Mouse (Mus musculus) lung, embryonic 16.5 days (tissue): ENCODE data around the gene Cep128. TPM values are rescaled to one million over a fixed set of nuclear protein-coding genes. Genes with fewer than 3 reads are reported as not detected.
"Not testable (repeated sequence)": the region's sequence is repeated elsewhere in the genome, so short reads cannot be mapped to it uniquely, and the experiment has no call there.

Experiments
- ATAC-seq: fragments of 200-750 bp; cut with Nextera tagmentation; 2 replicates; pipeline ENCODE4 v1.8.0; 2017; ENCODE audit warnings: low read depth, mild to moderate bottlenecking, moderate library complexity
- H3K27ac ChIP-seq: fragments of 300-500 bp; sonication (generic); 2 replicates; pipeline ENCODE4 v1.5.1; 2014; ENCODE audit warnings: mild to moderate bottlenecking, control low read depth, low read length
- H3K27me3 ChIP-seq: fragments of 300-500 bp; sonication (generic); 2 replicates; pipeline ENCODE4 v1.6.1; 2014; ENCODE audit warnings: low read depth, low read length, mixed read lengths; ENCODE audit not compliant: control insufficient read depth, insufficient read depth
- H3K36me3 ChIP-seq: fragments of 300-500 bp; sonication (generic); 2 replicates; pipeline ENCODE4 v1.6.1; 2014; ENCODE audit warnings: low read length; ENCODE audit not compliant: control insufficient read depth, insufficient read depth
- H3K4me1 ChIP-seq: fragments of 300-500 bp; sonication (generic); replicated peaks from 2 replicates; pipeline ENCODE4 v1.6.1; 2014; ENCODE audit warnings: low read length, mixed read lengths; ENCODE audit not compliant: control insufficient read depth, insufficient read depth
- H3K4me2 ChIP-seq: fragments of 300-500 bp; sonication (generic); 2 replicates; pipeline ENCODE4 v1.6.1; 2014; ENCODE audit warnings: low read depth, low read length, control low read depth
- H3K4me3 ChIP-seq: fragments of 300-500 bp; sonication (generic); 2 replicates; pipeline ENCODE4 v1.5.1; 2014; ENCODE audit warnings: mild to moderate bottlenecking, low read length, control low read depth
- H3K9ac ChIP-seq: fragments of 300-500 bp; sonication (generic); 2 replicates; pipeline ENCODE4 v1.6.1; 2014; ENCODE audit warnings: low read length, control low read depth
- H3K9me3 ChIP-seq: fragments of 300-500 bp; sonication (generic); 2 replicates; pipeline ENCODE4 v1.6.1; 2016; ENCODE audit warnings: low read length; ENCODE audit not compliant: control insufficient read depth
- WGBS: fragments of 180-500 bp; shearing (Covaris S2); extraction: QIAGEN DNeasy Blood & Tissue Kit; methylation state at CpG from one replicate; pipeline ENCODE4 v1.1.7; 2014; 5-methylcytosine and 5-hydroxymethylcytosine counted together
- microRNA-seq: library from miRNA; unstranded; fragments of <30 nt; microRNA quantifications from one replicate; pipeline ENCODE4, GENCODE M21; 2016
- polyA plus RNA-seq: library from polyadenylated mRNA; unstranded; fragments of >200 nt; fragmentation: Nextera tagmentation; extraction: Ambion mirVana; gene quantifications from 2 replicates; pipeline ENCODE4 v1.2.1, GENCODE M21; 2015

Cep128 gene
- polyA plus RNA-seq, 1 experiment from 2014 or later: 11.1 TPM

DNA sequence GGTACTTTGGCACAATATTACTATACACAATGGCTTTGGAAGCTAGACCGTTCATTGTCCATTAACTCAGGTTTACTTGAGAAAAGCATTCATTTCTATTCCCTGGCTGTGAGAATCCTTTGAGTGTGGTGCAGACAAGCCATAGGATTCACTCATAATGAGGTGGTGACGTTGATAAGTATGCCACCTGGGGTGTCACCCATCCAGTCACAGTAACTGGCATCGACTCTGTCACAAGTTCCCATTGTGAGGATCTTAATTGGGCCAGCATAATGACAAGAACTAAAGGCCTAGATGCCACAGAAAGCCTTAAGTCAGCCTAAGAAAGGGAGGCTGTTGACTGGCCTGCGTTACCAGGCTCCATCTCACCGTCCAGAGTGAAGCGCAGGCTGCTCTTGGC, 396.9 kb downstream of the Cep128 start:
- no peak for ATAC-seq
- H3K4me3 ChIP-seq: no peak overlapping the region
- H3K9me3 ChIP-seq: no peaks in the 10 kb centered on the region
- no peak overlapping the region for H3K27ac ChIP-seq
- no peaks in the 10 kb centered on the region for H3K36me3 ChIP-seq
- no peaks in the 10 kb centered on the region for H3K27me3 ChIP-seq
- no peaks in the 10 kb centered on the region for H3K4me1 ChIP-seq
- H3K4me2 ChIP-seq: no peak overlapping the region
- 79% methylated on average over 6 of the region's 6 CpGs for WGBS
- no peak overlapping the region for H3K9ac ChIP-seq

DNA sequence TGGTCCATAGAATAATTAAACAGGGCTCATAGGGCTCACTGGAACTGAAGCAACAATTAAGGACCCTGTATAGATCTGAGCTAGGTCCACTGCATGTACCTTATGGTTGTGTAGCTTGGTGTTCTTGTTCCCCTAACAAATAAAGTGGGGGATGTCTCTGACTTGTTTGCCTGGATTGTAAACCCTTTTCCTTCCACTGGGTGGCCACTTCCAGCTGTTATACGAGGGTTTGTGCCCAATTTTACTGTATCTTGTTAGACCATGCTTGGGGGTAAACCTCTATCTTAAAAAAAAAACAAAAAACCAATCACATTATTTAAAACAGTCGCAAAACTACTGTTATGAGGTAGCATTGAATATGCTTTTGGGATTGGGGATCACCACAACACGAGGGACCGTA, 402.2 kb downstream of the Cep128 start:
- Histone ChIP-seq H3K27me3 (no peaks in the 10 kb centered on the region), H3K4me2 (no peak overlapping the region), H3K9ac (no peak overlapping the region), H3K4me1 (no peaks in the 10 kb centered on the region), H3K36me3 (no peaks in the 10 kb centered on the region), H3K4me3 (no peak overlapping the region), H3K27ac (no peak overlapping the region), H3K9me3 (no peaks in the 10 kb centered on the region)
- 86% methylated on average over 4 of the region's 4 CpGs for WGBS
- ATAC-seq: no peak

DNA sequence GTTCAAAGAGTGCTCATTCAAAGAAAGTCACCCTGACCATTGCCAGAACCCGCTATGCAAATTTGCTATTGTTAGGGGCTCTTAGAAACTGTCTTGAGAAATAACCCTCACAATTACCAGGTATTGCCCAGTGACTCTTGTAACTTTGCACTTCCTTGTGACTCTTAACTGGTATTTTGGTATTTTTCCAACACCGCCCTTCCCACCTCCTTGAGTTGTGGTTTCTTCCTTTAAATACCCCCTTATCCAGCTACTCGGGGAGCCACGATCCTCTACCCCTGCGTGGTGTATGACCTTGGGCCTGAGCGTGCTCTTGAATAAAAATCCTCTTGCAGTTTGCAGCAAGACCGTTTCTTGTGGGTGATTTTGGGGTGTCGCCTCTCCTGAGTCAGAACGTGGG, 407.8 kb downstream of the Cep128 start:
- not testable (repeated sequence) for H3K4me3 ChIP-seq, ATAC-seq, H3K9me3 ChIP-seq, H3K27me3 ChIP-seq, H3K4me2 ChIP-seq, H3K27ac ChIP-seq, H3K36me3 ChIP-seq, H3K4me1 ChIP-seq, H3K9ac ChIP-seq
- 88% methylated on average over 9 of the region's 9 CpGs for WGBS

DNA sequence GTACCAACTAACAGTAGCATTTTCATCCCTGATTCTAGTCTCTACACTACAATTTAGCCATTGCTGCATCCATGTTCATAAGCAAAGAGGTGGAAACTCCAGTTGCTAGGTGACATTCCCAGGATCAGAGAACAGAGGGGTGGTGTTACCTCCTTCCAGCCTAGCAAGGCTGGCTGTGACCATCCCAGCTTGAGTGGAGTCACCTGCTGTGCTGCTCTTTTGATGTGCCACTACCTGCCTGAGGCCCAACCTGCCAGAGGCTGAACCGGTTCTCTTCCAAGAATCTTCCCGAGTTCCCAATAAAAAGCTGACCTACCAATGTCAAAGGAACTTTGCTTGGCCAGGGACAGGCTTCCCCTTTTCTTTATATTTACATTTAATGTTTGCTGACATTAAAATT, 408.8 kb downstream of the Cep128 start:
- Histone ChIP-seq H3K4me1 (no peaks in the 10 kb centered on the region), H3K9me3 (no peaks in the 10 kb centered on the region), H3K4me2 (no peak overlapping the region), H3K27ac (no peak overlapping the region), H3K9ac (no peak overlapping the region), H3K27me3 (no peaks in the 10 kb centered on the region), H3K4me3 (no peak overlapping the region), H3K36me3 (no peaks in the 10 kb centered on the region)
- ATAC-seq: no peak
- WGBS: 30% methylated on average over 2 of the region's 2 CpGs

DNA sequence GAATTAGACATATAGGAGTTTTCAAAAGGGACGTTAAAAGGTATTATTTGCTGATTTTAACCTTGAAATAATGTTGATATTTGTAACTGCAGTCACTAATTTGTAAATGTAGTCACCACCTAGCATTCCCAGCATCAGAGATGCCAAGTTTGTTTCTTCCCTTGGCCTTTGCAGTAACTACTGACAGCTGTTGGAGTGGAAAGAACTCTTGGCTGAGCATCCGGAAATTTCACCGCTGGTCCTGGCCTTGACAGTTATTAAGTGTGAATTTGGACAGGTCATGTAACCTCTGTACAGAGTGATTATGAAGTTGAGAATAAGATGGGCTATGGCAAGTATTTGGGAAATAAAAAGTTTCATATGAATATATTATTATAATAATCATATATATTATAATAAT, 413.1 kb downstream of the Cep128 start:
- no peak overlapping the region for H3K27ac ChIP-seq
- H3K9me3 ChIP-seq: no peaks in the 10 kb centered on the region
- H3K27me3 ChIP-seq: no peaks in the 10 kb centered on the region
- no peak overlapping the region for H3K4me2 ChIP-seq
- no peaks in the 10 kb centered on the region for H3K4me1 ChIP-seq
- ATAC-seq: no peak
- WGBS: 55% methylated on average over 3 of the region's 3 CpGs
- no peak overlapping the region for H3K4me3 ChIP-seq
- H3K9ac ChIP-seq: no peak overlapping the region
- no peaks in the 10 kb centered on the region for H3K36me3 ChIP-seq

DNA sequence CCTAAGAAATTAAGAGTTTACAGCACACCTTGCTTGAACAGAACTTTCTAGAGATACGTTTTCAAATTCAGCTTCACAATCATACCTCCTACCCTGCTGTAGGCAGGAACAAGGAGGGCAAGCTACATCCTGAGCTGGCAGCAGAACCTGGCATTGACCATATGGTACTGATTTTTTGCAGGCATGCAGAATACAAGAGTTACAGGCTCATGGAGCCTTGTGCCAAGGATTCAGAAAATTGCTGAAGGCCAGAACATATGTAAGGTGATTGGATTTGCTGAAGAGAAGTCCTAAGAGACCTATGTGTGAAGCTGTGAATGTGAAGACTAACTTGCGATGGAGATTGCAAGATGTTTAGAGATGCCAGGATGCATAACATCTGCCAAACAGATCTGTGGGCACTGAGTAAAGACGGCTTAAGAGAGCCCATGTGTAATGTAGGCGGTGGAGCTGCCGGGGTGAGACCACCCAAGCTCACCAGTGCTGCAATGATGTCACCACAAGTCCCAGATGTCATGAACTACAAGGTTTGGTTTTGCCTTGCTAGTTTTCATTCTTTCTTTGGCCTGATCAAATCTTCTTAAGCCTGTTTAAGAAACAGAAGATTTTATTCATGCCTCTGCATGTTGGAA, 422.7 kb downstream of the Cep128 start:
- ATAC-seq: no peak
- no peaks in the 10 kb centered on the region for H3K4me1 ChIP-seq
- no peak overlapping the region for H3K4me3 ChIP-seq
- H3K9me3 ChIP-seq: no peaks in the 10 kb centered on the region
- H3K36me3 ChIP-seq: no peaks in the 10 kb centered on the region
- no peak overlapping the region for H3K4me2 ChIP-seq
- no peak overlapping the region for H3K27ac ChIP-seq
- H3K27me3 ChIP-seq: no peaks in the 10 kb centered on the region
- WGBS: 76% methylated on average over 5 of the region's 5 CpGs
- H3K9ac ChIP-seq: no peak overlapping the region

DNA sequence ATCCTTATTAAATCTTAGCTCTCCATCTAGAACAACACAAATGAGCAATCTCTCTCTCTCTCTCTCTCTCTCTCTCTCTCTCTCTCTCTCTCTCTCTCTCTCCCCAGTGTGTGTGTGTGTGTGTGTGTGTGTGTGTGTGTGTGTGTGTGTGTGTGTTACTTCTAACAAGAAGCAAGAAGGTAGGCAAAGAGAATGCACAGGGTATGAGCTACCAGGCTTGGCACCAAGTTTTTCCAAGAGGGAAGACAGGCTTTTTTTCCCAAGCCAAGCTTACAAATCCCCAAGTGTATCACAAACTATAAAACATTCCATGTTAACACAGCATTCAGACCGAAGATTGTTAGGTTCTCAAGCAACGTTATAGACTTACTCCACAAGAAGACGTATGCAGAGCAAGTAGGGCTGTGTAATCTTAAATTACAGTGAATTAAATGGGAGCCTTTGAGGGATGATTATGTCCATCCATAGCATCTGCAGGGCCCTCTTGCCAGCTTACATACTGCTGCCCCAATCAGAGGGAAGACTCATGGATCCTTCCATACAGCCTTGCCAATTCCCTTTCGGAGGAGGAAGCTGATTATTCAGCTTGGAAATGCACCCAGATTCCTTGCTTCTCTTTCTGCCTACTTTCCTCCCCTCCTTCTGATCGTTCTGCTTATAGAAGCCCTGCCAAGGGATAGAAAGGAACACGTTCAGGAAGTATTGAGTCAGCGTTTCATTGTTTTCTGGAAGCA, 429.3 kb downstream of the Cep128 start:
- Histone ChIP-seq H3K9ac (no peak overlapping the region), H3K27me3 (no peaks in the 10 kb centered on the region), H3K4me2 (no peak overlapping the region), H3K27ac (no peak overlapping the region), H3K9me3 (no peaks in the 10 kb centered on the region), H3K4me3 (no peak overlapping the region), H3K36me3 (no peaks in the 10 kb centered on the region), H3K4me1 (no peaks in the 10 kb centered on the region)
- no peak for ATAC-seq
- WGBS: 63% methylated on average over 7 of the region's 7 CpGs

Small RNAs within 50 kb of the gene (microRNA-seq; reads per million reads assigned to microRNA genes)
- not detected for gene Gm44370

Other genes with a start within 250 kb of the Cep128 start
- gene Tshr, start 154 bp upstream of the Cep128 start, polyA plus RNA-seq: 0.19 and 0.20 TPM in 2 replicates
- 42.5 and 46.9 TPM in 2 replicates for gene Gtf2a1, start 206.1 kb upstream of the Cep128 start, polyA plus RNA-seq